Mouse (Mus musculus): Measurements from ENCODE around the gene Srms.

GRCm38 (mm10) chr2:181180898-181181297 lies 32.1 kb downstream of the Srms start:
- no peak for TF ChIP-seq CTCF (IDR thresholded peaks at IDR 0.05; ENCODE audit: extremely low read depth, insufficient read depth, low read length)
- no peak for TF ChIP-seq POLR2A (IDR thresholded peaks at IDR 0.05; ENCODE audit: extremely low read depth, insufficient read depth, low read length)
